Mouse (Mus musculus) left cerebral cortex, postnatal 4 days (tissue): Measurements from ENCODE around the gene Fam170b. TPM values are rescaled to one million over a fixed set of nuclear protein-coding genes. Genes with fewer than 3 reads are reported as not detected.

Experiments
- DNase-seq: peaks from one replicate; pipeline ENCODE4 v3.0.0-alpha.2; 2022
- intact Hi-C: fragments of 180-260 bp; cut with DNase I; formaldehyde crosslinking; loops from one replicate; pipeline ENCODE4 v1.15.1; 2025
- total RNA-seq, 2 experiments: library from RNA; stranded (reverse); gene quantifications; 2 replicates each; pipeline ENCODE4 v1.2.3; 2021

Gene Fam170b
- total RNA-seq, 2 experiments from 2014 or later = not detected

GRCm38 (mm10) chr14:32827165-32827564 lies 6.6 kb upstream of the Fam170b start:
- intact Hi-C loops = no loop called here
- no peak for DNase-seq

- intact Hi-C loops = no loop called here
- DNase-seq = peak; percentile 46
These were observed 5.6 kb upstream of the Fam170b start for GRCm38 (mm10) chr14:32827994-32828650.

- no peak for DNase-seq
- intact Hi-C loops = no loop called here
These were observed 1.4 kb downstream of the Fam170b start for GRCm38 (mm10) chr14:32835181-32835580.

GRCm38 (mm10) chr14:32835596-32835995 lies 1.8 kb downstream of the Fam170b start:
- DNase-seq = peak; percentile 23
- intact Hi-C loops = no loop called here

GRCm38 (mm10) chr14:32836191-32836590 lies 2.4 kb downstream of the Fam170b start:
- intact Hi-C loops = no loop called here
- DNase-seq = no peak

GRCm38 (mm10) chr14:32842052-32842451 lies 8.3 kb downstream of the Fam170b start:
- no peak for DNase-seq

GRCm38 (mm10) chr14:32854059-32854458 lies 20.3 kb downstream of the Fam170b start:
- intact Hi-C loops = no loop called here
- DNase-seq = no peak

More at GRCm38 (mm10) chr14:32842052-32842451, 8.3 kb downstream of the Fam170b start:
- intact Hi-C loops = no loop called here

GRCm38 (mm10) chr14:32856246-32856645 lies 22.5 kb downstream of the Fam170b start:
- DNase-seq = no peak
- intact Hi-C loops = no loop called here

GRCm38 (mm10) chr14:32856681-32857328 lies 23.0 kb downstream of the Fam170b start, which contains the start of gene Vstm4:
TSS of gene Vstm4 (plus strand) at chr14:32856756.
- intact Hi-C loops = no loop called here
- DNase-seq = peak; percentile 63

- intact Hi-C loops = no loop called here
- no peak for DNase-seq
These were observed 24.6 kb downstream of the Fam170b start for GRCm38 (mm10) chr14:32858361-32858760.

GRCm38 (mm10) chr14:32858941-32859510 lies 25.3 kb downstream of the Fam170b start:
- no peak for DNase-seq
- intact Hi-C loops = no loop called here

GRCm38 (mm10) chr14:32859831-32860569 lies 26.2 kb downstream of the Fam170b start:
- intact Hi-C loops = no loop called here
- no peak for DNase-seq

- intact Hi-C loops = no loop called here
- peak; percentile 68 for DNase-seq
These were observed 27.4 kb downstream of the Fam170b start for GRCm38 (mm10) chr14:32861149-32861581.

GRCm38 (mm10) chr14:32861656-32862055 lies 27.9 kb downstream of the Fam170b start:
- intact Hi-C loops = no loop called here
- no peak for DNase-seq

- intact Hi-C loops = no loop called here
- no peak for DNase-seq
These were observed 31.6 kb downstream of the Fam170b start for GRCm38 (mm10) chr14:32865331-32865730.

- intact Hi-C loops = no loop called here
- DNase-seq = no peak
These were observed 38.2 kb downstream of the Fam170b start for GRCm38 (mm10) chr14:32871963-32872362.

GRCm38 (mm10) chr14:32877549-32877948 lies 43.8 kb downstream of the Fam170b start:
- no peak for DNase-seq
- intact Hi-C loops = no loop called here

GRCm38 (mm10) chr14:32880332-32880731 lies 46.6 kb downstream of the Fam170b start:
- intact Hi-C loops = no loop called here

GRCm38 (mm10) chr14:32881693-32882092 lies 47.9 kb downstream of the Fam170b start:
- no peak for DNase-seq
- intact Hi-C loops = no loop called here

More at GRCm38 (mm10) chr14:32880332-32880731, 46.6 kb downstream of the Fam170b start:
- DNase-seq = no peak
